Mouse (Mus musculus) stomach, embryonic 14.5 days (tissue): ENCODE measurements around the gene Trim38. TPM values are rescaled to one million over a fixed set of nuclear protein-coding genes. Genes with fewer than 3 reads are reported as not detected.
A peak's percentile ranks its signal among the peaks of the same experiment; 100 is the strongest.

Source experiments
- ATAC-seq: fragments of 200-750 bp; cut with Nextera tagmentation; 2 replicates; pipeline ENCODE4 v1.8.0; 2017; ENCODE audit warnings: low read depth, moderate TSS enrichment; ENCODE audit not compliant: insufficient number of reproducible peaks, insufficient read depth, low FRiP score
- H3K27ac ChIP-seq: fragments of 300-500 bp; sonication (generic); 2 replicates; pipeline ENCODE4 v1.5.1; 2014; ENCODE audit warnings: mild to moderate bottlenecking, low read length, moderate library complexity, mixed read lengths
- H3K27me3 ChIP-seq: fragments of 300-500 bp; sonication (generic); 2 replicates; pipeline ENCODE4 v1.6.1; 2014; ENCODE audit warnings: low read length, control low read depth, mixed read lengths; ENCODE audit not compliant: control insufficient read depth, insufficient read depth
- H3K36me3 ChIP-seq: fragments of 300-500 bp; sonication (generic); 2 replicates; pipeline ENCODE4 v1.6.1; 2014; ENCODE audit warnings: mild to moderate bottlenecking, control low read depth, low read length, moderate library complexity, mixed read lengths; ENCODE audit not compliant: control insufficient read depth, insufficient read depth
- H3K4me1 ChIP-seq: fragments of 300-500 bp; sonication (generic); 2 replicates; pipeline ENCODE4 v1.6.1; 2014; ENCODE audit warnings: low read length, control low read depth, mixed read lengths; ENCODE audit not compliant: control insufficient read depth, insufficient read depth
- H3K4me2 ChIP-seq: fragments of 300-500 bp; sonication (generic); replicated peaks from 2 replicates; pipeline ENCODE4 v1.6.1; 2014; ENCODE audit warnings: low read depth, low read length, control low read depth
- H3K4me3 ChIP-seq: fragments of 300-500 bp; sonication (generic); 2 replicates; pipeline ENCODE4 v1.5.1; 2014; ENCODE audit warnings: low read depth, low read length, control low read depth
- H3K9ac ChIP-seq: fragments of 300-500 bp; sonication (generic); replicated peaks from 2 replicates; pipeline ENCODE4 v1.6.1; 2014; ENCODE audit warnings: low read depth, mild to moderate bottlenecking, control low read depth, low read length, moderate library complexity, mixed read lengths
- H3K9me3 ChIP-seq: fragments of 300-500 bp; sonication (generic); 2 replicates; pipeline ENCODE4 v1.6.1; 2016; ENCODE audit warnings: low read depth, low read length, control low read depth; ENCODE audit not compliant: control insufficient read depth
- WGBS: fragments of 180-500 bp; shearing (Covaris S2); extraction: QIAGEN DNeasy Blood & Tissue Kit; methylation state at CpG from one replicate; pipeline ENCODE4 v1.1.7; 2014; 5-methylcytosine and 5-hydroxymethylcytosine counted together
- polyA plus RNA-seq: library from polyadenylated mRNA; unstranded; fragments of >200 nt; fragmentation: Nextera tagmentation; extraction: Ambion mirVana; gene quantifications from 2 replicates; pipeline ENCODE4 v1.2.1, GENCODE M21; 2014

Trim38 gene
- polyA plus RNA-seq, 1 experiment from 2014 or later = not detected

- Histone ChIP-seq H3K9ac (no peak overlapping the region), H3K4me3 (no peak overlapping the region), H3K36me3 (no peaks in the 10 kb centered on the region), H3K9me3 (no peaks in the 10 kb centered on the region), H3K27ac (no peak overlapping the region; the same call in 1 of the 2 replicates), H3K4me1 (peaks cover 17% of the 10 kb centered on the region; the same call in 1 of the 2 replicates), H3K27me3 (no peaks in the 10 kb centered on the region), H3K4me2 (no peak overlapping the region)
- 89% methylated on average over 5 of the region's 5 CpGs for WGBS
- no peak for ATAC-seq
These were observed 32.6 kb upstream of the Trim38 start for GRCm38 (mm10) chr13:23737091-23737490.

GRCm38 (mm10) chr13:23738041-23738440 lies 31.7 kb upstream of the Trim38 start:
- peak overlapping the region; percentile 91 for H3K4me2 ChIP-seq
- ATAC-seq = no peak
- no peaks in the 10 kb centered on the region for H3K27me3 ChIP-seq
- peak overlapping the region; percentile 63 for H3K4me3 ChIP-seq
- H3K27ac ChIP-seq = peak overlapping the region; percentile 99
- H3K9ac ChIP-seq = peak overlapping the region; percentile 92; the same call in 1 of the 2 replicates
- H3K9me3 ChIP-seq = no peaks in the 10 kb centered on the region
- H3K36me3 ChIP-seq = no peaks in the 10 kb centered on the region
- H3K4me1 ChIP-seq = peaks cover 17% of the 10 kb centered on the region; the same call in 1 of the 2 replicates
- WGBS = 24% methylated on average over 4 of the region's 4 CpGs

GRCm38 (mm10) chr13:23738677-23739068 lies 31.0 kb upstream of the Trim38 start, which contains the start of gene Hist1h1c:
Hist1h1c (plus strand) TSS chr13:23738808.
- peaks cover 17% of the 10 kb centered on the region; the same call in 1 of the 2 replicates for H3K4me1 ChIP-seq
- peak within 1 kb of the TSS; percentile 92 for H3K9ac ChIP-seq
- ATAC-seq = peak; percentile 93
- H3K36me3 ChIP-seq = no peaks in the 10 kb centered on the region
- peak within 1 kb of the TSS; percentile 99 for H3K27ac ChIP-seq
- H3K27me3 ChIP-seq = no peaks in the 10 kb centered on the region
- under 1% methylated on average over 35 of the region's 38 CpGs for WGBS
- H3K9me3 ChIP-seq = no peaks in the 10 kb centered on the region
- H3K4me3 ChIP-seq = peak within 1 kb of the TSS; percentile 63
- peak within 1 kb of the TSS; percentile 91 for H3K4me2 ChIP-seq

- Histone ChIP-seq H3K4me1 (peaks cover 17% of the 10 kb centered on the region; the same call in 1 of the 2 replicates), H3K9ac (peak overlapping the region; percentile 92), H3K9me3 (no peaks in the 10 kb centered on the region), H3K27ac (peak overlapping the region; percentile 99), H3K4me3 (peak overlapping the region; percentile 63), H3K36me3 (no peaks in the 10 kb centered on the region), H3K4me2 (peak overlapping the region; percentile 91), H3K27me3 (no peaks in the 10 kb centered on the region)
- peak; percentile 92 for ATAC-seq
- under 1% methylated on average over 39 of the region's 39 CpGs for WGBS
These were observed 30.4 kb upstream of the Trim38 start for GRCm38 (mm10) chr13:23739069-23739921.

- under 1% methylated on average over 14 of the region's 14 CpGs for WGBS
- Histone ChIP-seq H3K4me2 (peak overlapping the region; percentile 91), H3K9ac (peak overlapping the region; percentile 92), H3K4me3 (peak overlapping the region; percentile 63), H3K9me3 (no peaks in the 10 kb centered on the region), H3K4me1 (peaks cover 17% of the 10 kb centered on the region; the same call in 1 of the 2 replicates), H3K27me3 (no peaks in the 10 kb centered on the region), H3K36me3 (no peaks in the 10 kb centered on the region), H3K27ac (peak overlapping the region; percentile 99)
- no peak; the same call in 1 of the 2 replicates for ATAC-seq
These were observed 29.8 kb upstream of the Trim38 start for GRCm38 (mm10) chr13:23739922-23740252.

GRCm38 (mm10) chr13:23740256-23740840 lies 29.4 kb upstream of the Trim38 start:
- H3K4me3 ChIP-seq = peak overlapping the region; percentile 63
- H3K4me1 ChIP-seq = peaks cover 17% of the 10 kb centered on the region; the same call in 1 of the 2 replicates
- H3K27ac ChIP-seq = peak overlapping the region; percentile 99
- no peak for ATAC-seq
- peak overlapping the region; percentile 92 for H3K9ac ChIP-seq
- no peaks in the 10 kb centered on the region for H3K9me3 ChIP-seq
- no peaks in the 10 kb centered on the region for H3K27me3 ChIP-seq
- no peaks in the 10 kb centered on the region for H3K36me3 ChIP-seq
- WGBS = 15% methylated on average over 13 of the region's 13 CpGs
- H3K4me2 ChIP-seq = peak overlapping the region; percentile 91

GRCm38 (mm10) chr13:23740910-23741309 lies 28.8 kb upstream of the Trim38 start:
- Histone ChIP-seq H3K4me2 (peak overlapping the region; percentile 91), H3K36me3 (no peaks in the 10 kb centered on the region), H3K9ac (peak overlapping the region; percentile 92; the same call in 1 of the 2 replicates), H3K4me1 (peaks cover 17% of the 10 kb centered on the region; the same call in 1 of the 2 replicates), H3K4me3 (peak overlapping the region; percentile 63), H3K27ac (no peak overlapping the region; the same call in 1 of the 2 replicates), H3K9me3 (no peaks in the 10 kb centered on the region), H3K27me3 (no peaks in the 10 kb centered on the region)
- 49% methylated on average over 5 of the region's 5 CpGs for whole genome bisulfite sequencing
- no peak for ATAC-seq

- Histone ChIP-seq H3K27ac (no peak overlapping the region), H3K36me3 (no peaks in the 10 kb centered on the region), H3K4me1 (peaks cover 17% of the 10 kb centered on the region; the same call in 1 of the 2 replicates), H3K9me3 (no peaks in the 10 kb centered on the region), H3K4me3 (no peak overlapping the region), H3K9ac (no peak overlapping the region), H3K4me2 (no peak overlapping the region), H3K27me3 (no peaks in the 10 kb centered on the region)
- no peak for ATAC-seq
These were observed 27.7 kb upstream of the Trim38 start for GRCm38 (mm10) chr13:23742007-23742406.
